Mouse (Mus musculus) mouse embryonic stem cell (cell line): ENCODE data around the gene Dusp12.

Source experiments
- in situ Hi-C, 2 experiments: fragments of 300-500 bp; cut with MboI; formaldehyde crosslinking; loops; 1 replicate in 1 of 2; 3 replicates in 1 of 2; pipeline ENCODE4 v1.14.3; 2019 to 2020; ENCODE audit warnings: low sequenced_read_pairs in 2 of 2, low pct_unique_long_range_greater_than_20kb in 1 of 2, mixed read lengths in 1 of 2; ENCODE audit not compliant: unreplicated experiment in 1 of 2

Gene Dusp12

DNA sequence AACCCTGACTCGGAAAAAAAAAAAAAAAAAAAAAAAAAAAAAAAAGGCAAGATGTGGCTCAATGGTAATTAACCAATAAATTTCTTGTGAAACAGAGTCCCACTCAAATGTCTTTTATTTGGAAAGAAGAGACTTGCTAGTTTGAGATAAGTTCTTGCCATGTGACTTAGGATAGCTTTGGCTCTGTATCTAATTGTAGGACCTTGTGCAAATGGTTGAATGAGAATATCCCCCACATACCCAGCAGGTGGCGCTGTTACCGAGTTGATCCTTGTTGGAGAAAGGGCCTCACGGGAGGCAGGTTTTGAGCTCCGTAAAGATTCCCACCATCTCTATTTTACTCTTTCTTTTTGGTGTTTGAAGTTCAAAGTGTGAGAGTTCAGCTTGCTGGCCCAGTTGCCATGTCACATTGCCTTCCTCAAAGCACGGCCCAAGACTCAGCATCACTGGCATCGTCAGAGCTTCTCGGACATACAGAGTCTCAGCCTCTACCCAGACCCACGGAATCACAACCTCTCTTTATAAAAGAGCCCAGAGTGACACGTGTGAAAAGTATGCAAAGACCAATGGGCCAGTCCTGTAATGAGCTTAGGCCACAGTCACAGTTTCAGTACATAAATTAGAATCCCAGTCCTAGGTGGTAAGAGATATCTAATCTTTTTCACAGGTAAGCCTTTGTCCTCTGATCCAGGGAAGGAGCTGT lies 16.3 kb upstream of the Dusp12 start:
- in situ Hi-C loops, result no loop called here

DNA sequence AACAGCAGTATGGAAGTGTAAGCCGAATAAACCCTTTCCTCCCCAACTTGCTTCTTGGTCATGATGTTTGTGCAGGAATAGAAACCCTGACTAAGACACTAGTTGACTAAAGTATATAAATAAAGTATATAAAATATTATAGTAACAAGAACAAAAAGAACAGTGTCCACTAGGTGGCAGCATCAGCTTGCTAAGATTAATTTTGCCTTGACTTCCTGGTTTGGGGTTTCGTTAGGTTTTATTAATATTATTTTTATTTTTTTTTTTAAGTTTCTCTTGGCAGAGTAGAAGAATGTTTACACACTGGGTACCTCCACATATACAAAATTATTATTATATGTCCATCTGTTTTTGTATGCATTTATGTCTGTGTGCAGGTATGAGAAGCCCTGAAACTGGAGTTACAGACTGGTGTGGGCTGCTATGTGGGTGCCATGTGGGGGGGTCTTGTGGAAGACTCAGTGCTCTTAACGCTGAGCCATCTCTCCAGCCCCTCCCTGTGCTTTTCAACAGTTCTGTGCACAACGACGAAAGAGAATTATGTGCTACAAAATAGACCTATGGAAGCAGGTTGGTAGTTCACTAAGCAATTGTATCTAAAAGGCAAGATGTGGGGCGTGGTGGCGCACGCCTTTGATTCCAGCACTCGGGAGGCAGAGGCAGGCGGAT lies 15.6 kb upstream of the Dusp12 start:
- in situ Hi-C loops, result no loop called here

DNA sequence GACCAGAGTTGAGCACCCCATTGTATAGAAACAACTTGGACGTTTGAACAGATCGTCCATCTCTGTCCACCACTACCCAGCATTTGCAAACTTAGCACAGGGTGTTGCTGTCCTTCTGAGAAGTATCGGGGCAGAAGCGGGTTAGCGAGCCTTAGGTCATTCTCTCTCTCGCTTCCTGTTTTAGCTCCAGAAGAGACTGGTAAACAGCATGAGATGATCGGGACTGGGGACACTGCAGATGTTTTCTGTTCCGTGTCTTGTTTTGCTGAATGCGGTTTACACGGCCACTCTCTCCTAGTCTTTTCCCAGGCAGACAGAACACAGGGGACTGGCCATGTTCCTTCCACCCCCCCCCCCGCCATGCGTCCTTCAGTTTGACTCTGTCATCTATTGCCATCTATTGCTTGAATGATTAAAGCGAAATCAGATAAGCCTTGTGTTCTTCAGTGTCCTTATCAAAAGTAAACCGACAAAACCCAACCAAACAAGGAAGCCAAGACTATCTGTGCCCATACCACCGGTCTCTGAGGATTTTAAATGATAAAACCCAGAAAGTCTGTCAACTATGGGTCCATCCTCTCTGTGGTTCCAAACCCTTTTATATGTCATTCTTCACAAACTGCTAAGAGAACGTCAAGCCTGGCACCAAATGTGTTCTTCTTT lies 13.2 kb upstream of the Dusp12 start:
- in situ Hi-C loops, result no loop called here

DNA sequence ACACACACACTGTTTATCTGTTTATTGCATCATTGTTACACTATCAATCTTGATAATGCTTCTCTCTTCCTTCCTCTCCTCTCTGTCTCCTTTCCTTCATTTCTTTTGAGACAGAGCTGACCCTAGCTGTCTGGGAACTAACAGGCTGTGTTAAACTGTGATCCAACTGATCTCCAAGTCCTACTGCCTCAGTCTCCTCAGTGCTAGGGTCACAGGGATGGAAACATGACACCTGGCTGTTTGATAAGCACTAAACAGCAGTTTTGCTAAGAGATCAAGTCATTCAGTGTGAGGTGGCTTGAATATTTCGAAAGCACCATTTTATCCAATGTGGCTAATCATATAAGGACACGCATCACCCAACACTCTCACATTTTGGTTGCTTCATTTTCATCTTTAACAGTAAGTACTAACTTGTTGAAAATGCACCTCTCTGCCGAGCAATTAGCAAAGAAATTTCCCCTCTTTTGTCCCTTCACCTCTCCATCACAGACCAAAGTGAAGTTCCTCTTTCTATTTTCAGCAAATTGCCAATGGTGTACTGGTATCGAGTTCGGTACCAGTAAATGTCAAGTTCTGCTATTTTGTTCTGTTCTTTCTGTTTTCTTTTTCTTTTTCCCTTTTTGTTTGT lies 11.4 kb upstream of the Dusp12 start:
- in situ Hi-C loops, result no loop called here

DNA sequence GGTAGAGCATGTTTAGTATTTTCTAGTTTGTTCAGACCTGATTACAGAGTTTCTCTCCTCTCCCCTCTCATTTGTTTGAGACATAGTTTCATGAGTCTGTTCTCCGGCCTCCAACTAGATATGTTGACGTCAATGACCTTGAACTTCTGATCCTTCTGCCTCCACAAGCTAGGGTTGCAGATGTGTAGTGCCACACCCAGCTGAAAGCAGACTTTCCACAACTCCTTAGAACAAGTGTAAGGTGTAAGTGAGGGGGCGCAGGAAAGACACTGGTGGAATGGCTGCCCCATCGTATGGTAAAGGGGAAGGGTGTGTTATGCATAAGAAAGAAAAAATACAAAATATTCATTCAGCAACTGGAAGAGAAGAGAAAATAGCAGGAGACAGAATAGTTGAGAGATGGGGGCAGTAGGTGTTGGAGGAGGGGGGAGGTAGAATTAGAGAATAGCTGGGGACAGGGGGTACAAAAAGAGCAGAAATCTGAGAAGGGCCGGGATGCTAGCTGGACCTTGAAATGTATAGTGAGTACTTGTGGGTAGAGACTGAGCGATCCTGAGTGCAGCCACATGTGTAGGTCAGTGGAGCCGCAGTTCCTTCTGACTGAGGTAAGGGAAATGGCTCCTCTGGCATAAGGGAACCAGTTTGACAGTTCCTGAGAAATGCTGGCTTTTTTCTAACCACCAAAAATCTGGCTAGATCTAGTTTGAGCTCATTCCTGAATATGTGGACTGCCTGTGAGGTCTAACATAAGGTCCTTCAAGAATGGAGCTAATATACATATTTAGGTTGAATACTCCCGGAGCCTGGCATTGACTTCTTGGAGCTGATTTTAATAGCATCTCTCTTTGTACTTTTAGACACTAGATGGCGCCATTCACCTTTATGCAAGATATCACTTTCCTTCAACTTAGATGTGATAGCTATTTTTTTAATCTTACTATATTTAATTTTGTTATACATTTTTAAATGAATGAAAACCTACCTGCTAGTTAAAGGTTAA lies 9.6 kb upstream of the Dusp12 start:
- in situ Hi-C loops, result no loop called here

DNA sequence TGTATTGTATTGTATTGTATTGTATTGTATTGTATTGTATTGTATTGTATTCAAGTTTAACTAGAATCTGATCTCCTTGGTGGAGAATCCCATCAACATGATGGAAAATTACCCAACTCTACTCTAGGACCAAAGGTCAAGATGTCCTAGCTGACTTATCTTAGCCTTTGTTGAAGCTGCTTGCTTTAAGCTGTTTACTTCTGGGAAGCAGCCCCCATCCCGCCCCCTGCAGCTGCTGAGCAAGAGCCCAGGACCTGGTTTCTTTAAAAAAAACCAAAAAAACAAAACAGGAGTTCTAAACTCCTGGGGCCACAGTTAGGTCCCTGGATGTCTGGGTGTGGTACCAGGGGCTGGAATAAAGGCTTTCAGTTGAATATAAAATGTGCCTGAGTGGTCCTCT lies 6.9 kb upstream of the Dusp12 start:
- in situ Hi-C loops, result no loop called here

DNA sequence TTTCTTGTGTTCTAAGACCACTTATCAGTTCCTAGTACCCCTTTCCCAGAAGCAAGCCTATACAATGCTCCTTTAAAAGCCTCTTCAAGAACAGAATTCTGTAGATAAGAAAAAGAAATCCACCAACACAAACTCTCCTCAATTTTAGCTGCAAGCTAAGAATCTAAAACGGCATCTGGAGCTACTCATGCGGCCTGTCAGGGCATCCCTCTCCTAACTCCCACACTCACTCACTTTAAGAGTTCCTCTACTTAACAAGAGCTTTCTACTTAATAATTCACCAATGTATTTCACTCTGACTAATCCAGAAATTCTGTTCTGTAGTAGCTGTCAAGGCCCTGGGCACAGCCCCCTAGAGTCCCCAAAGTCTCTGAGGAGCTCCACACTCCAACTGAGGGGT lies 6.3 kb upstream of the Dusp12 start:
- in situ Hi-C loops, result no loop called here

DNA sequence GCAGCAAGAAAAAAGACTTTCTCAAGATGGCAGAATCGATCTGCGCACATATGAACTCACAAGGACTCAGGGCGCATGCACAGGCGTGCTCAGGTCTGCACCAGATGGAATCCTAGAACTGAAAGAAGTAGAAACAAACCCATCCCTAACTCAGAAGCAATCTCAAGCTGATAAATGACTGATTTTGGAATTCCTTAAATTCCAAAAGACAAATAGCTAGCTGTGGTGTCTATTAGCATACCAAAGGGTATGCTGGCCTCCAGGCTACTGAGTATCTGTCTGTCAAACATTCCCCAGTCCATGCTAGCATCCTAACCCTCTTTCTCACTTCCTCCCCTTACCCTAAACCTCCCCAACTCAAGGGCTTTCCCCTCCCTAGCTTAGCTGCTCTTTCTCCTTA lies 4.0 kb upstream of the Dusp12 start:
- in situ Hi-C loops, result no loop called here

DNA sequence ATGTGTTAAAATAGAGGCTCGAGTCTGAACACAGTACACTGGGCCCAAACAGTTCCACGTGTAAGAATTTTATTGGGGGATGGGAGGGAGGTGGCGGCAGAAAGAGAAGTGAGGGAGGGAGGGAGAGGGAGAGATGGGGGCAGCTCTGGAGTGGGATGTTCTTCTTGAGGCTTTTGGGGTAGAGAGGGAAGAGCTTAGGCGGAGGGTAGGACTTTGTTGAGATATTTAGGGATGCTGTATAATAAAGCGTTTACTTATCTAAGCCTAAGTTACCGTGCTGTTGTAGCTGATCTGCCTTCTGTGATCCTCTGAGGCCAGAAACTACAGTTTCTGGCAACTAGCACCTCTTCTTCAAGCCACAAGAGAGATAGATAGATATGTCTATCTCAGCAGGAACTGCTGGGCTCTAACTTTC lies 711 bp upstream of the Dusp12 start:
- in situ Hi-C loops, result no loop called here

DNA sequence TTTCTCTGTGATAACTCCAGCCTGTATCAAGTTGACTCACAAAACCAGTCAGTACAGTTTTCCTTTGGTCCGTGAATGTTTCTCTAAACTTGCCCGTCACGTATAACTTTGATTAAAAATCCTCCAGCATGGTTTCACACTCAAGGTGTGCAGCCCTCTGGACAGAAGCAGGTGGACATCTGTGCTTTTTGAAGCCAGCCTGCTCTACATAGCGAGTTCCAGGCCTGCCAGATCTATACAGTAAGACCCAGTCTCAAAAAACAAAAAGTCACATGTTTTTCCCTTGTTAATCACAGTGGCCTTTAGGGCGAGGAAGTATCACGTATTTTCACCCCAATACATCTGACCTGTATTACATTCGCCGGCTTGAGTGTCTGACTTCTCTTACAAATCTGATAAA lies 950 bp downstream of the Dusp12 start:
- in situ Hi-C loops, result no loop called here

DNA sequence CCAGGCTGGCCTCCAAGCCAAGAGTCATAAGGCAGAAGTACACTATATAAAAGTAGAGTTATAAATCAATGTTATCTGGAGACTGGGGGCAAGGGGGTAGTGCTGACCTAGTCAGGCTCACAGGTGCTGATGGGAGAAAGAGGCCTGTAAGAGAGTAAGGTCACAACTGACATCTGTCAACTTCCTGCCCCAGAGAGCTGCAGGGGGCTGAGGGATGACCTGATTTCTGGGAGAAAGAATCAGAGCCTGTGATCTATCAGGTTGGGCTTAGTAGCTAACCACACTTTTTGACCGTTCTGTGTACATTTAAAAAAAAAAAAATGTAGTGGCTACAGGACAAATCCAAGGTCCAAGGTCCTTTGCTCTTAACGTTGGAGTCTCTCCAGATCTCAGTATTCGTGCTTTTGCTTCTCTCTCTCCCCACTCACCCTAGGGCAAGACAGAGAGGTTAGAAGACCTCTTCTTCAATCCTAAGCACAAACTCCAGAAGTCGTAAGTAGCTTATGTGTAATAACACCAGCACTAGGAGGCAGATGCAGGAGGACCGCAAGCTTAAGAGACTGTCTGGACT lies 2.3 kb downstream of the Dusp12 start:
- in situ Hi-C loops, result no loop called here

DNA sequence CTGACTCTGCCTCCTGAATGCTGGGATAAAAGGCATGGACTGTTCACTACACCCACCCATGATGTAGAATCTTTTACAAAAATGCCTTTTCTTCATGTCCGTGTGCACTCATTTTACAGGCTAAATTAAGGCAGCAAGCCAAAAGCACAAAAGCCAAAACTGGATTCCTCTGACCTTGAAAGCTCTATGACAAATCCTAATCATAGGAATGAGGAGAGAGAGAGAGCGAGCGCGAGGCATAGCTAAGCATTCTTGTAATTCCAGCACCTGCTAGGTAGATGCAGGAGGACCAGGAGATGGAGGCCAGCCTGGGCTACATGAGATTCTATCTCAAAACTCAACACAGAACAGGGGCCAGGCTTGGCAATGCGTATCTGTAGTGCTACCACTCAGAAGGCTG lies 8.4 kb downstream of the Dusp12 start:
- in situ Hi-C loops, result no loop called here

DNA sequence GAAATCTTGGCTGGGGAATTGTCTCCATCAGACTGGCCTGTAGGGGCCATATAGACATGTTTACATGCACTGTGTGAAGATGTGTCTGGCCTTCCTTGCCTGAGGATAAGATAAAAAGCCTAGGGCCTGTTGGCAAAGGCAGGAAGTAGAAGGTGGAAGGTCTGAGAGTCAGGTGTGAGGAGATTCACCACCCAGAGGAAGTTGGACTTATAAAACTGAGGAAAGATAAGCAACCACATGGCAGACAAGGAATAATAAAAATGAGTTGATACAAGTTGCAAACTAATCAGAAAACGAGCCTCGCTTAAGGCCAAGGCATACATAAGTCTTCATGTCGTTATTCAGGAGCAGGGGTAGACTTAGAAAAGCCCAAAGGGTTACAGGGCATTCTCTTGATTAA lies 9.7 kb downstream of the Dusp12 start:
- in situ Hi-C loops, result no loop called here

DNA sequence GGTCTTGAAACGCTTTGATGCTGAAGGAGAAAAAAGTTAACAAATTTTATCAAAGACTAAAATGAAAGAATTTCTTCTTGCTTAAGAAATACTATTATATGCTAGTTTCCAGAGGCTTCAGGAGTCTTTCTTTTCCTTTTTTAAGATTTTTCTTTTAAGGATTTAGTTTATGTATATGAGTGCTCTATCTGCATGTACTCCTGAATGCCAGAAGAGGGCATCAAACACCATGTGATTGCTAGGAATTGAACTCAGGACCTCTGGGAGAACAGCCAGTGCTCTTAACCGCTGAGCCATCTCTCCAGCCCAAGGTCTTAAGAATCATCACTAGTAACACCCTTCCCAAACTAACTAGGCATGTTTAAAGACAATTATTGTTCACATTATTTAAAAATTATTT lies 13.4 kb downstream of the Dusp12 start:
- in situ Hi-C loops, result no loop called here

DNA sequence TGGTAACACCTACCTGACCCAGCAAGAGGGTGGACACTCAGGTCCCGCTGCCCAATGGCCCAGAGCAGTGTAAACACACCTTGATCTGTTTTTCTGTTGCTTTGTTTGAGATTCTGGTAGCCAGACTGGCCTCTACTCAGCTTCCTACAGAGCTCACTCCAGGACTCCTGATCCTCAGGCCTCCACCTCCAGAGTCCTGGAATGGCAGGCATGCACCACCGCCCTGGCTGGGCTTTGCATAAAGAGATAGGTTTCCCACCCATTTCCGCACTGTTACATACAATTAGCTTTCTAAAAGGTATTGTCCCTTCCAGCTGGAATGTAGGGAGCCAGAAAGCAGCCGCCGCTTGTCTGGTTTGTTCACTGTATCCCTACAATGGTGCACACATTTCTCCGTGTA lies 13.9 kb downstream of the Dusp12 start:
- in situ Hi-C loops, result no loop called here

DNA sequence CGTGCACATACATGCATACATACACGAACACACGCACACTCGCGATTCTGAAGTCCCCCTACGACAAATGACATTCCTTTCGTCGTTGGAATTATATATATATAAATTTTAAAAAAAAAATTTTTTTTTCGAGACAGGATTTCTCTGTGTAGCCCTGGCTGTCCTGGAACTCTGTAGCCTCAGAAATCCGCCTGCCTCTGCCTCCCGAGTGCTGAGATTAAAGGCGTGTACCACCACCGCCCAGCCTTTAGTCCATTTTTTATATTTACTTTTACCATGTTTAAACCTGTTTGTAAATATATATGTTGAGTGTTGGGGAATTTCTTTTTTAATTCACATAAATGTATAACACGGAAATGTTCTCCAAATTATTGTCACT lies 16.4 kb downstream of the Dusp12 start:
- in situ Hi-C loops, result no loop called here

DNA sequence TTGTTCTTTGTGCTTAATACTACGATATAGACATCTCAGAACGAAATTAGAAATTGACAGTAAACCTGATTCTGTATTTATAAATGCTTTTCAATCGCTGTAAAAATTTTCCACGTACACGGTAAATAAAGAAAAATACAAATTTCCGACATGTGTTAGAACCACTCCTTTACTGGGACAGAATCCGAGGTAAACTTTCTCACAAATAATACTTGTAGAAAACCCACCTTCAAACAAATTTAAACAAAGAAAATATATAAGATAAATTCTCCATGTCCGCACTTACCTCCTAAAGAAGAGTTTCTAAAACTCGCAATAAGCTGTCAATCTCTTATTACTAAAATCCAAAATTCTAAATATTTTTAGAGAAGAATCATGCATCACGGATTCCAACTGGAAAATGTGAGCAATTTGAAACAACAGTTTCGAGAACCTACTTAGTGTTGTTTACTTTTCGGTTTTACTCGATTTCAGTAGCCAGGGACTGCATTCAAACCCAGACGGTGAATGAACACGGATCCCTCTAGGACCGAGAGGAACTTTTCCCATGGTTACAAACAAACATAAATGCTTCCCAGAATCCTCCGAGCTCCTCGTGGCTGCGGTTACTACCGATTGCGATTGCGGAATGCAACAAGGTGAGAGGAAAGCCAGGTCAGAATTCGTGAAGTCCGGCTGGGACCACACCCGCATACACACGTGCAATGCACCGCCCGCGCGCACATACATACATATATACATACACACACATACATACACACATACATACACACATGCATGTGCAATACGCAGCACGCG lies 17.0 kb downstream of the Dusp12 start:
- in situ Hi-C loops, result no loop called here
